Mouse (Mus musculus) ES-E14 (cell line): Measurements from ENCODE around the gene Kat6b. TPM values are rescaled to one million over a fixed set of nuclear protein-coding genes. Genes with fewer than 3 reads are reported as not detected.

Source experiments
- DNase-seq: peaks from one replicate; pipeline ENCODE4 v3.0.0-alpha.2; 2013; ENCODE audit warnings: low read depth, low spot score
- H3K27ac ChIP-seq: 2 replicates; pipeline ENCODE4 v1.5.1; 2012; ENCODE audit warnings: low read depth, mild to moderate bottlenecking, low read length, moderate library complexity, mixed read lengths; ENCODE audit not compliant: poor library complexity, insufficient read depth, severe bottlenecking
- H3K36me3 ChIP-seq: 2 replicates; pipeline ENCODE4 v1.6.1; 2012; ENCODE audit warnings: mild to moderate bottlenecking, low read length, moderate library complexity, mixed read lengths; ENCODE audit not compliant: control insufficient read depth, poor library complexity, insufficient read depth, severe bottlenecking
- H3K4me1 ChIP-seq, 2 experiments: fragments of 150-350 bp in 1 of 2; sonication (generic) in 1 of 2; 2 replicates each; pipeline ENCODE4 v1.6.1; 2012; ENCODE audit warnings: low read length in 2 of 2, mild to moderate bottlenecking in 1 of 2, mixed read lengths in 1 of 2; ENCODE audit not compliant: control insufficient read depth in 2 of 2, insufficient read depth in 2 of 2, poor library complexity in 1 of 2
- H3K4me3 ChIP-seq, 2 experiments: fragments of 150-350 bp in 1 of 2; sonication (generic) in 1 of 2; 2 replicates each; pipeline ENCODE4 v1.5.1; 2012; ENCODE audit warnings: low read length in 2 of 2, low read depth in 1 of 2, mild to moderate bottlenecking in 1 of 2, mixed read lengths in 1 of 2; ENCODE audit not compliant: insufficient read depth in 1 of 2, poor library complexity in 1 of 2, severe bottlenecking in 1 of 2
- H3K9ac ChIP-seq: 2 replicates; pipeline ENCODE4 v1.6.1; 2012; ENCODE audit warnings: low read depth, mild to moderate bottlenecking, low read length, mixed read lengths; ENCODE audit not compliant: poor library complexity, insufficient read depth, severe bottlenecking
- H3K9me3 ChIP-seq: fragments of 150-350 bp; sonication (generic); 2 replicates; pipeline ENCODE4 v1.6.1; 2012; ENCODE audit warnings: low read depth, mild to moderate bottlenecking, low read length; ENCODE audit not compliant: control insufficient read depth, insufficient read depth
- CHD2 ChIP-seq: IDR thresholded peaks from 2 replicates; pipeline ENCODE4 v1.6.1; 2014; ENCODE audit warnings: mild to moderate bottlenecking, low read depth, low read length, inconsistent platforms
- HCFC1 ChIP-seq: IDR thresholded peaks from 2 replicates; pipeline ENCODE4 v1.6.1; 2012; ENCODE audit warnings: low read length, inconsistent platforms, borderline replicate concordance; ENCODE audit not compliant: insufficient read depth
- MAFK ChIP-seq: IDR thresholded peaks from 2 replicates; pipeline ENCODE4 v1.6.1; 2014; ENCODE audit warnings: mild to moderate bottlenecking, low read depth, low read length, inconsistent platforms; ENCODE audit not compliant: insufficient read depth
- ZC3H11A ChIP-seq: IDR thresholded peaks from 2 replicates; pipeline ENCODE4 v1.6.1; 2012; ENCODE audit warnings: low read depth, mild to moderate bottlenecking, inconsistent platforms, low read length, borderline replicate concordance
- ZNF384 ChIP-seq: IDR thresholded peaks from 2 replicates; pipeline ENCODE4 v1.6.1; 2012; ENCODE audit warnings: low read depth, low read length, inconsistent platforms
- in situ Hi-C, 2 experiments: fragments of 600-800 bp; cut with MboI; formaldehyde crosslinking; loops; one replicate each; pipeline ENCODE4 v1.15.1; 2025; ENCODE audit warnings: low sequenced_read_pairs in 2 of 2, inconsistent platforms in 1 of 2; ENCODE audit not compliant: unreplicated experiment in 2 of 2
- total RNA-seq: library from RNA; depleted of rRNA; stranded (reverse); fragments of 300-350 nt; gene quantifications from 2 replicates; pipeline ENCODE4 v1.2.3, GENCODE M21; 2012

Kat6b gene
- total RNA-seq, 1 experiment = 172 TPM

DNA sequence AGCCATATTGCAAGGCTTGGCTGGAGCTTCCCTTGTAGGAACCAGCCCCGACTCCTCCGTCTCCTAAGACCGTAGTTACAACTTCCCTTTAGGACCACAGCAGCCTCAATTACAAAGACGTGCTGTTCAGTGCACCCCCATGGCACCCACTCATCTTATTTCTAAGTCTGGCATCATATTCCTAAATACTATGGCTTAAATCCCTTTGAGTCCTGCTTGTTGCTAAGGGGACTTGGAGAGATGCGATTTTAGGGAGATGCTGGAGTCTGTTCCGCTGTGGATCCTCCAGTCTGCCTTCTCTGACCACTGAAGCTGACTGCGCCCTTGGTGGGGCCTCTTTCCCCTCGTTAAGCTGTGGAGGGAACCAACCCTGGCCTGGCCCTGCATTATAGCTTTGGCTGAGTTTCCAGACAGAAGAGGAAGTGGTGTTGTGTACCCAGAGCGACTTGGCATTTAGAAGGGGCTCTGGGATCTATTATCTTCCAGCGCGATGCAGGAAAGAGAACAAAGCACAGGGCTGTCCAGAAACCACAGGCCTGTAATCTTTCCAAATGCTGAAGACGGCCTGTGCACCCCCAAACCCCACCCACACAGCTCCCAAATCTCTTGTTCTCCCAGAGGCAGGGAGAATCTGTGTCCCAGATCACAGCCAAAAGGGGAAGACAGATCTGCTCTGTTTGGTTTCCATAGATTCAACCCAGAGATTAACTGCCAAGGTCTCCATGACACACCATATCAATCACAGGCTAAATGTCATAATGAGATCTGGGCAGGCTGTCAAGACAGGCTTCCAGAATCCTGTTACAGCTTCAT, 225.7 kb downstream of the Kat6b start:
- no peaks in the 10 kb centered on the region for H3K4me1 ChIP-seq
- no peak for TF ChIP-seq HCFC1
- TF ChIP-seq MAFK = no peak
- no peak for TF ChIP-seq CHD2
- no peak for TF ChIP-seq ZNF384
- TF ChIP-seq ZC3H11A = no peak
- no peak overlapping the region for H3K27ac ChIP-seq
- in situ Hi-C loops = no loop called here
- no peaks in the 10 kb centered on the region for H3K36me3 ChIP-seq
- H3K4me3 ChIP-seq = no peak overlapping the region
- no peaks in the 10 kb centered on the region for H3K9me3 ChIP-seq
- no peak for DNase-seq
- H3K9ac ChIP-seq = no peak overlapping the region

DNA sequence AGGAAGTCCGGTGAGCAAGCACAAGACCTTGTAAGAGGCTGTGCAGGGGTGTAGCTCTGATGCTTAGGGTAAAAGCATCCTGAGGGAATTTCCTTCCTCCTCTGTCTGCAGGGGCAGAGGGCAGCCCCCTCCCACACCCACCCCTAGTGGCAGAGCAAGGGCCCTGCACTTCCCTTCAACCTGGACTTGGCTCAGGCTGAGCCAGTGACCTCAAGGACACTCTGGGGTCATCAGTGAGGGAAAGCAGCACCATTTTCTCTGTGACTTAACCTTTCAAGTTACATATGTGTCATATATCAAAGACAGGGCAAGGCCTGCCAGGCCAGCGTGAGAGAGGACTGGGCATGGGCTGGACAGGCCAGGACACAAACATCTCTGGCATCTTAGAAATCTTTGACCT, 228.3 kb downstream of the Kat6b start:
- Histone ChIP-seq H3K36me3 (no peaks in the 10 kb centered on the region), H3K4me3 (no peak overlapping the region), H3K9ac (no peak overlapping the region), H3K4me1 (no peaks in the 10 kb centered on the region), H3K9me3 (no peaks in the 10 kb centered on the region), H3K27ac (no peak overlapping the region)
- no peak for TF ChIP-seq HCFC1
- no peak for TF ChIP-seq MAFK
- no peak for TF ChIP-seq ZC3H11A
- no peak for TF ChIP-seq CHD2
- TF ChIP-seq ZNF384 = no peak
- no peak for DNase-seq
- in situ Hi-C loops = no loop called here

DNA sequence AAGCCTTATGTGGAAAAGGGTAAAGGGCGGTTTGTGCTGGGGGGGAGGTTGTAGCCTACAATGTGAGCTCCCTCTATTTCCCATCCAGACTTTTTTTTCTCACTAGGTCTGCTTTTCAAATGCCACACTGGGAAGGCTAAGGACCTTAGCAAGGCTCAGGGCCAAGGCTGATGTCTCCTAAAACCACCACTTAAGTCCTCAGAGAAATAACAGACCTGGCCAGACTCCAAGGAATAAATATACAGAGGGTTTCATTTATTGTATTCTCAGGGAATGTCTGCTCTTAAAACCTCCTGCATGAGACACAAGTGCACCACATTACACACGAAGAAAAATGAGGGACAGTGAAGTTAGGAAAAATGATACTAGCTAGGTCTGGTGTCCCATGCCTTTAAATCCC, 230.0 kb downstream of the Kat6b start:
- no peak overlapping the region for H3K4me3 ChIP-seq
- no peak overlapping the region for H3K27ac ChIP-seq
- no peaks in the 10 kb centered on the region for H3K36me3 ChIP-seq
- in situ Hi-C loops = no loop called here
- no peak overlapping the region for H3K9ac ChIP-seq
- no peaks in the 10 kb centered on the region for H3K9me3 ChIP-seq
- no peak for DNase-seq
- no peaks in the 10 kb centered on the region for H3K4me1 ChIP-seq
- TF ChIP-seq HCFC1 = no peak
- TF ChIP-seq MAFK = no peak
- no peak for TF ChIP-seq ZC3H11A
- TF ChIP-seq CHD2 = no peak
- no peak for TF ChIP-seq ZNF384

GRCm38 (mm10) chr14:21714486-21714885, 233.3 kb downstream of the Kat6b start, which contains the start of gene Dupd1:
TSS of gene Dupd1 (minus strand) at chr14:21714576.
- Histone ChIP-seq H3K4me1 (no peaks in the 10 kb centered on the region), H3K9ac (no peak within 1 kb of the TSS), H3K36me3 (no peaks in the 10 kb centered on the region), H3K27ac (no peak within 1 kb of the TSS), H3K4me3 (no peak within 1 kb of the TSS), H3K9me3 (no peaks in the 10 kb centered on the region)
- no peak for TF ChIP-seq ZNF384
- no peak for TF ChIP-seq CHD2
- no peak for TF ChIP-seq ZC3H11A
- no peak for TF ChIP-seq HCFC1
- TF ChIP-seq MAFK = no peak
- in situ Hi-C loops = no loop called here
- DNase-seq = no peak
